Mouse (Mus musculus): ENCODE results near the gene Nobox. TPM values are rescaled to one million over a fixed set of nuclear protein-coding genes. Genes with fewer than 3 reads are reported as not detected.

The Nobox gene
- polyA plus RNA-seq, 1 experiment from 2014 or later: not detected

DNA sequence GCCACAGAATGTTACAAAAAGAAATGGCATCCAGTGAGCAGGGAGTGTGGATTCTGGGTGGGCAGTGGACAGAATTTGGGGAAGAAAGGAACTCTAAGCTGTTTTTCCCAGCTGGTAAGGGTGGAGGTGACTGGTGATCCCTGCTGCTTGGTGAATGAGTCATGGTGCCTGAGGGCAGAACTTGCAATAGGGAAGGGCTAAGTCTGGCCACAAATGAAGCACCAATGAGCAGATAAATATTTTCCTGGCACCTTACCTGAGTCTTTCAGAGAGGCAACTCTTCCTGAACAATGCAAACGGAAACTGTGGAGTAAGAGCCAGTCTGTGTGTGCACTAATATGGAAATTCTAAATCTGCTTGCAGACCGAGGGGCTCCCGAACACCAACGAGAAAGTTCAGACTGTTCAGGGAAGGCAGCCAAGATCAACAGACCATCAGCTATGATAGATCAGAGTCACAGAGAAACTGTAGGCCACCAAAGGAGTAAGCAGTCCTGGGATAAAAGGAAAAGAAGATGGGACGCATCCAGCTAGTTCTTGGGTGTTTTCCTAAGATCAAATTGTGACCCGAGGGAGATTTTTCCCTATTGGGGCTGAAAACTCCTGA is 16.8 kb downstream of the Nobox start:
- Histone ChIP-seq H3K9me3 (replicated peaks; ENCODE audit: control insufficient read depth, low read length, poor library complexity, severe bottlenecking) (no peaks in the 10 kb centered on the region), H3K27me3 (ENCODE audit: control insufficient read depth, insufficient read depth, low read depth, low read length) (no peaks in the 10 kb centered on the region), H3K4me3 (ENCODE audit: low read depth, low read length) (no peak overlapping the region), H3K36me3 (ENCODE audit: control insufficient read depth, insufficient read depth, low read length) (no peaks in the 10 kb centered on the region), H3K9ac (ENCODE audit: low read depth, low read length) (no peak overlapping the region), H3K4me2 (ENCODE audit: low read length) (no peak overlapping the region), H3K4me1 (ENCODE audit: control insufficient read depth, insufficient read depth, low read length) (peaks cover 10% of the 10 kb centered on the region), H3K27ac (ENCODE audit: low read length) (no peak overlapping the region)
- WGBS: 79% methylated on average over 6 of the region's 6 CpGs
- ATAC-seq: no peak

DNA sequence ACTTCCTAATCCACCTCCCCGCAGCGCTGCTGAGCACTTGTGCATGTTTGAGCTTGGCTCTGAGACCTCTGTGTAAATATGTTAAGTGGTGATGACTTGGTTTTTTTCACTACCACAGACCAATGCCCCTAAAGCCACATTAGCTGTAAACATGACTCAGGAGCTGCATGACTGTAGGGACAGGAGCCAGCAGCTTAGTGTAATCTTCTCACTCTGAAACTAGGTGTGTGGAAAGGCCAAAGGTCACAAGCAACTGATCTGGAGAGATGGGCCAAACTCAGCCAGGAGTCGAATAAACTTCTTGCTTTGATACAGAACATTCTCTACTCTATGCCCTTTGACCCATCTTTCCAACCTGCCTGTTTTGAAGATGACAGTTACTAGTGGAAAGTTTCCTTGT is 17.3 kb downstream of the Nobox start:
- Histone ChIP-seq H3K4me2 (ENCODE audit: low read length) (no peak overlapping the region), H3K9me3 (replicated peaks; ENCODE audit: control insufficient read depth, low read length, poor library complexity, severe bottlenecking) (no peaks in the 10 kb centered on the region), H3K9ac (ENCODE audit: low read depth, low read length) (no peak overlapping the region), H3K27ac (ENCODE audit: low read length) (no peak overlapping the region), H3K27me3 (ENCODE audit: control insufficient read depth, insufficient read depth, low read depth, low read length) (no peaks in the 10 kb centered on the region), H3K4me3 (ENCODE audit: low read depth, low read length) (no peak overlapping the region), H3K36me3 (ENCODE audit: control insufficient read depth, insufficient read depth, low read length) (no peaks in the 10 kb centered on the region), H3K4me1 (ENCODE audit: control insufficient read depth, insufficient read depth, low read length) (peaks cover 7% of the 10 kb centered on the region)
- no peak for ATAC-seq
- WGBS: 77% methylated on average over 3 of the region's 3 CpGs

DNA sequence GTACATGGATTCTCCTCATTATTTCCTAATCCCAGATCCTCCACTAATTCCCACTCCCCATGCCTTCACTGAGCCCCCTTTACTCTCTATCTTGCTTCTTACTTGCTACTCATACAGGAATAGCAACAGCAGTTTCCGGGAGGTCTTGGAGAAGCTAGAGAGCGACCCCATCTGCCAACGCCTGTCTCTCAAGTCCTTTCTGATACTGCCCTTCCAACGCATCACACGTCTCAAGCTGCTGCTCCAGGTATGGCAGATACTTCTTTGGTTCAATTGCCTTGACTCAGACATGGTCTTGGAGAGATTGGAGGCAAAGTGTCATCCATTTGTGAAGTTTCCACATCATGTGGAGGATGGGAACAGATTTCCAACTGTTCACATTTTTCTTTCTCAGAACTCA is 28.9 kb downstream of the Nobox start:
- H3K9me3 ChIP-seq (replicated peaks; ENCODE audit: control insufficient read depth, low read length, poor library complexity, severe bottlenecking): no peaks in the 10 kb centered on the region
- H3K9ac ChIP-seq (ENCODE audit: low read depth, low read length): no peak overlapping the region
- ATAC-seq: no peak
- 93% methylated on average over 5 of the region's 5 CpGs for WGBS
- H3K4me3 ChIP-seq (ENCODE audit: low read depth, low read length): no peak overlapping the region
- H3K4me1 ChIP-seq (ENCODE audit: control insufficient read depth, insufficient read depth, low read length): no peaks in the 10 kb centered on the region
- no peaks in the 10 kb centered on the region for H3K27me3 ChIP-seq (ENCODE audit: control insufficient read depth, insufficient read depth, low read depth, low read length)
- H3K27ac ChIP-seq (ENCODE audit: low read length): no peak overlapping the region
- H3K36me3 ChIP-seq (ENCODE audit: control insufficient read depth, insufficient read depth, low read length): no peaks in the 10 kb centered on the region
- no peak overlapping the region for H3K4me2 ChIP-seq (ENCODE audit: low read length)

DNA sequence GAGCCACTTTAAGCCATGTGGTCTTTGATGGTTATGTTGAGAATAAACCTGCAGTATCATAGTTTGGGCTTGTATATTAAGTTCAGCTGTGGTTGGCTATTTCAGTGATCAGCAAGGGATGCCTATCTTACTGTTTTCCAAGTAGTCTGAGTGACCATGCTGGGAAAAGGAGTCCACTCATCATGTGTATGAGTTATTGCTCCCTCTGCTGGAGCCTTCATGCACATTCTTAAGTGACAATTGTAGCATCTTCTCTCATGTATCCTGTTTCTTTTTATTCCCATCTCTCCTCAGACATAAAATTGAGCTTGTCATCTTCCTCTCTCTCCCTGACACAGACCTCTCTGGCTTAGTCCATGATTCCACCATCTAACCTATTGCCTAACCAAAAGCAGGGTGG is 31.1 kb downstream of the Nobox start:
- H3K27ac ChIP-seq (ENCODE audit: low read length): no peak overlapping the region
- no peaks in the 10 kb centered on the region for H3K4me1 ChIP-seq (ENCODE audit: control insufficient read depth, insufficient read depth, low read length)
- no peak overlapping the region for H3K4me3 ChIP-seq (ENCODE audit: low read depth, low read length)
- no peaks in the 10 kb centered on the region for H3K36me3 ChIP-seq (ENCODE audit: control insufficient read depth, insufficient read depth, low read length)
- no peak overlapping the region for H3K4me2 ChIP-seq (ENCODE audit: low read length)
- no peaks in the 10 kb centered on the region for H3K27me3 ChIP-seq (ENCODE audit: control insufficient read depth, insufficient read depth, low read depth, low read length)
- no peak for ATAC-seq
- H3K9ac ChIP-seq (ENCODE audit: low read depth, low read length): no peak overlapping the region
- H3K9me3 ChIP-seq (replicated peaks; ENCODE audit: control insufficient read depth, low read length, poor library complexity, severe bottlenecking): no peaks in the 10 kb centered on the region

DNA sequence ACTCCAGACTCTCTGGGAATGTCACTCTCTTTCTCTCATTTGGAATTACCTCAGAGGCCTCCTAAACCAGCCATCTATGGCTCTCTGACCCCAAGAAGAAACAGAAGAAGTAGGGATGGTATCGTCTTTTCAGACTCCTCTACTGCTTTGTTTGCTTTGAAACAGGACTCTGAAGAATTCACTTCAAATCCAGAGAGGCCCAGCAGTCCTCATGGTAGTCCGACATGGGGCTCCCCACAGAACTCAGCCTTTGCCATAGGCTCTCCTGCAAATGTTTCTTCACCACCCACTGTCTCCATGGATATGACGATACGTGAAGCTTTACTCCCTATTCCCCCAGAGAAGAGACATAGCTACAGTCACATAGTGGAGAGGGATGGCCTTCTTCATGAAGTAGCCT is 35.2 kb downstream of the Nobox start:
- Histone ChIP-seq H3K9ac (ENCODE audit: low read depth, low read length) (no peak overlapping the region), H3K36me3 (ENCODE audit: control insufficient read depth, insufficient read depth, low read length) (no peaks in the 10 kb centered on the region), H3K27me3 (ENCODE audit: control insufficient read depth, insufficient read depth, low read depth, low read length) (no peaks in the 10 kb centered on the region), H3K4me1 (ENCODE audit: control insufficient read depth, insufficient read depth, low read length) (no peaks in the 10 kb centered on the region), H3K9me3 (replicated peaks; ENCODE audit: control insufficient read depth, low read length, poor library complexity, severe bottlenecking) (no peaks in the 10 kb centered on the region), H3K4me2 (ENCODE audit: low read length) (no peak overlapping the region), H3K4me3 (ENCODE audit: low read depth, low read length) (no peak overlapping the region), H3K27ac (ENCODE audit: low read length) (no peak overlapping the region)
- ATAC-seq: no peak
- 89% methylated on average over 4 of the region's 4 CpGs for WGBS

DNA sequence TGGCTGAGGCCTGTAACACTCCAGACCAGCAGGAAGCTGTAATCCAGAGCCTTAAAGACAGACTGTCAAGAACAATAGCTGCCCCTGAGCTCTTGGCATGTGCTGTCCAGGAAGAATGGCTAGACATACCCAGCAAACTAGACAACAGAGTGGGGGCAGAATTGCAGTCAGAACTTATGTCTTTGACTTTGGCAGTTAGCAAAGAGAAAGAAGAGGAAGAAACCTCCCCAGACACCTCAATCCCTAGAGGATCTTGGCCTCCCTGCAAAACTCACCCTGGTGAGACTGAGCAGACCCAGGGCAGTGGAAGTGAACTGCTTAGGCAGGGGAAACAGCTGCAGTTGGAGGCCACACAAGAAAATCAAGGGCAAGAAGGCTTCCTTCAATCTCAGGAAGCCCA is 36.8 kb downstream of the Nobox start:
- no peak overlapping the region for H3K4me3 ChIP-seq (ENCODE audit: low read depth, low read length)
- H3K27ac ChIP-seq (ENCODE audit: low read length): no peak overlapping the region
- H3K27me3 ChIP-seq (ENCODE audit: control insufficient read depth, insufficient read depth, low read depth, low read length): 0 out of 2 replicates have a peak, but pooled peaks cover 1% of the 10 kb centered on the region
- H3K36me3 ChIP-seq (ENCODE audit: control insufficient read depth, insufficient read depth, low read length): no peaks in the 10 kb centered on the region
- H3K9ac ChIP-seq (ENCODE audit: low read depth, low read length): no peak overlapping the region
- no peak overlapping the region for H3K4me2 ChIP-seq (ENCODE audit: low read length)
- no peaks in the 10 kb centered on the region for H3K9me3 ChIP-seq (replicated peaks; ENCODE audit: control insufficient read depth, low read length, poor library complexity, severe bottlenecking)
- no peak for ATAC-seq
- no peaks in the 10 kb centered on the region for H3K4me1 ChIP-seq (ENCODE audit: control insufficient read depth, insufficient read depth, low read length)

DNA sequence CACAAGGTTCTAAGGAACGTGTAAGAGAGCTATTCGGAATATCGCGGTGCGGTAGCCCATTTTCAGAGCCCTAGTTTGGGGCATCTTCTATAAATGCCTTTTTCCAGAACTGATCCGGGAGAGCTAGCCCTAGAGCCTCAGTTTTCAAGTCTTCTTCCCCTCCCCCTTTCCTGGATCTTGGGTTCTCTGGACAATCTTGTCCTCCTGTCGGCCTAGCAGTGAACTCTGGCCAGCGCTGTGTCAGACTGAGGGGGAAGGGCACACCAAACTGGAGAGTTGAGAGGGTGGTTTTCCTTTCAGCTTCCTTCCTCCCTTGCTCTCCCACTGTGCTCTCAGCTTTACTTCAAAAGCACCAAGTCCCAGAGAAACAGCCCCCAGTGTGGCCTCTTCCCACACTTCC is 43.0 kb downstream of the Nobox start:
- Histone ChIP-seq H3K4me3 (ENCODE audit: low read depth, low read length) (peak overlapping the region; percentile 43), H3K9ac (ENCODE audit: low read depth, low read length) (no peak overlapping the region), H3K4me2 (ENCODE audit: low read length) (peak overlapping the region; percentile 82), H3K36me3 (ENCODE audit: control insufficient read depth, insufficient read depth, low read length) (no peaks in the 10 kb centered on the region), H3K9me3 (replicated peaks; ENCODE audit: control insufficient read depth, low read length, poor library complexity, severe bottlenecking) (no peaks in the 10 kb centered on the region), H3K27me3 (ENCODE audit: control insufficient read depth, insufficient read depth, low read depth, low read length) (peaks cover 15% of the 10 kb centered on the region), H3K4me1 (ENCODE audit: control insufficient read depth, insufficient read depth, low read length) (peaks cover 8% of the 10 kb centered on the region; the same call in 1 of the 2 replicates), H3K27ac (ENCODE audit: low read length) (no peak overlapping the region)
- WGBS: 11% methylated on average over 8 of the region's 8 CpGs
- ATAC-seq: no peak

DNA sequence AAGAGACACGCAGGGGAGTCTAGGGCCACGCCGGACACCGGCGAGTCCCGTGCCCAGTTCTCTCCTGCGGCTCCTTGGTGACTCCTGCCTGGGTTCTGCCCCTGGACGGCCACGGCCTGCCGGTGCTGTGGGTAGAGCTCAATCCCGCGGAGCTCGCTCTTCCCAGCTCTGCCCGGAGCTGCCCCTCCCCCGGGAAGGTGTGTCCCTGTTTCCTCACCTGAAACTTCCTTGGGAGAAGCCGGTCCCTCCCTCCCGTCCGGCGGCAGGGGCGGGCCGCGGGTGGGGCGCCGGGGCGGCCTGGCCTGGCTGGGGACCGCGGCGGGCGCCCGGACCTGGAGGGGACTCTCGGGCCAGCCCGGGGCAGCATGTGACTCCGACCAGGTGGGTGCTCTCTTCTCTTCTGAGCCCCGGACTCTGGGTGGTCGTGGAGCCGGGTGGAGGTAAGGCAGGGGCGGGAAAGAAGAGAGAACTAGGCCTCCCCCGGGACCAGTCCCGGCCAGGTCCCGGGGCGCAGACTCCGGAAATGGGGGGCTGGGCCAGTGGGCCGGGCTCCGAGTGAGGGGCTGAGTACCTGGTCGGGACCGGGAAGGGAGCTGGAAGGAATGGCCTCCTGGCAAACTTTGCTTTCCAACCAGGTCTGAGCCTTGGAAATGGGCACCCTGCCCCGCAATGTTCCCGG is 43.9 kb downstream of the Nobox start, which contains the start of gene Arhgef5:
Arhgef5 (plus strand) TSS at position 220 of the 679 bp plus-strand sequence.
- H3K27ac ChIP-seq (ENCODE audit: low read length): no peak within 1 kb of the TSS
- H3K4me2 ChIP-seq (ENCODE audit: low read length): peak within 1 kb of the TSS; percentile 82
- H3K36me3 ChIP-seq (ENCODE audit: control insufficient read depth, insufficient read depth, low read length): no peaks in the 10 kb centered on the region
- H3K9me3 ChIP-seq (replicated peaks; ENCODE audit: control insufficient read depth, low read length, poor library complexity, severe bottlenecking): no peaks in the 10 kb centered on the region
- H3K27me3 ChIP-seq (ENCODE audit: control insufficient read depth, insufficient read depth, low read depth, low read length): peaks cover 15% of the 10 kb centered on the region
- ATAC-seq: peak; percentile 84
- H3K4me1 ChIP-seq (ENCODE audit: control insufficient read depth, insufficient read depth, low read length): peaks cover 8% of the 10 kb centered on the region; the same call in 1 of the 2 replicates
- 1% methylated on average over 41 of the region's 48 CpGs for WGBS
- peak within 1 kb of the TSS; percentile 53 for H3K9ac ChIP-seq (ENCODE audit: low read depth, low read length)
- H3K4me3 ChIP-seq (ENCODE audit: low read depth, low read length): peak within 1 kb of the TSS; percentile 43

DNA sequence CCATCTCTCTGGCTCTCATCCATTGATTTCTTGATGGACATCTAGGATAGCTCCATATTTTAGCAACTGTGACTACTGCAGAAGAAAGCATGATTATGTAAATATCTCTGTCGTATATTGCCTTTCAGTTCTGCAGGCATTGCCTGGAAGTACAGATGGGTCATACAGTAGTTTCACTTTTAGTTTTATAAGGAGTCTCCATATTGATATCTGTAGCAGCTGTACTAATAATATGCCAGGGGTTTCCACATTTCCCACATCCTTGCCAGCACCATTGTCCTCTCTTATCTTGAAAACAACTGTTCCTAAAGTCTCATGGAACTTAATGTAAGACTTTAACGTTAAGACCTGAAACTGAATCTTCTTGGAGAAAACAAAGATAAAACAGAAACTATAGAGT is 48.6 kb downstream of the Nobox start:
- no peak overlapping the region for H3K9ac ChIP-seq (ENCODE audit: low read depth, low read length)
- no peak overlapping the region for H3K27ac ChIP-seq (ENCODE audit: low read length)
- no peak overlapping the region for H3K4me2 ChIP-seq (ENCODE audit: low read length)
- peaks cover 4% of the 10 kb centered on the region for H3K27me3 ChIP-seq (ENCODE audit: control insufficient read depth, insufficient read depth, low read depth, low read length)
- H3K4me3 ChIP-seq (ENCODE audit: low read depth, low read length): no peak overlapping the region
- 70% methylated on average over 2 of the region's 2 CpGs for WGBS
- no peak for ATAC-seq
- peaks cover 5% of the 10 kb centered on the region; the same call in 1 of the 2 replicates for H3K4me1 ChIP-seq (ENCODE audit: control insufficient read depth, insufficient read depth, low read length)
- no peaks in the 10 kb centered on the region for H3K9me3 ChIP-seq (replicated peaks; ENCODE audit: control insufficient read depth, low read length, poor library complexity, severe bottlenecking)
- no peaks in the 10 kb centered on the region for H3K36me3 ChIP-seq (ENCODE audit: control insufficient read depth, insufficient read depth, low read length)
